Mouse (Mus musculus) liver, embryonic 16.5 days (tissue): ENCODE measurements around the gene Svop. TPM values are rescaled to one million over a fixed set of nuclear protein-coding genes. Genes with fewer than 3 reads are reported as not detected.

Experiments
- ATAC-seq: fragments of 200-750 bp; cut with Nextera tagmentation; 2 replicates; pipeline ENCODE4 v1.8.0; 2017; ENCODE audit warnings: low read depth, mild to moderate bottlenecking, moderate number of reproducible peaks, moderate library complexity
- H3K27ac ChIP-seq: fragments of 300-500 bp; sonication (generic); 2 replicates; pipeline ENCODE4 v1.5.1; 2014; ENCODE audit warnings: mild to moderate bottlenecking, low read length
- H3K27me3 ChIP-seq: fragments of 300-500 bp; sonication (generic); 2 replicates; pipeline ENCODE4 v1.6.1; 2014; ENCODE audit warnings: low read depth, low read length, mixed read lengths; ENCODE audit not compliant: control insufficient read depth, insufficient read depth
- H3K36me3 ChIP-seq: fragments of 300-500 bp; sonication (generic); 2 replicates; pipeline ENCODE4 v1.6.1; 2014; ENCODE audit warnings: mild to moderate bottlenecking; ENCODE audit not compliant: control insufficient read depth, insufficient read depth
- H3K4me1 ChIP-seq: fragments of 300-500 bp; sonication (generic); 2 replicates; pipeline ENCODE4 v1.6.1; 2014; ENCODE audit warnings: low read depth, low read length, mixed read lengths; ENCODE audit not compliant: control insufficient read depth
- H3K4me2 ChIP-seq: fragments of 300-500 bp; sonication (generic); 2 replicates; pipeline ENCODE4 v1.6.1; 2014; ENCODE audit warnings: low read depth, low read length, mixed read lengths
- H3K4me3 ChIP-seq: fragments of 300-500 bp; sonication (generic); 2 replicates; pipeline ENCODE4 v1.5.1; 2014; ENCODE audit warnings: low read depth, mild to moderate bottlenecking, low read length
- H3K9ac ChIP-seq: fragments of 300-500 bp; sonication (generic); 2 replicates; pipeline ENCODE4 v1.6.1; 2014; ENCODE audit warnings: low read depth, low read length
- H3K9me3 ChIP-seq: fragments of 300-500 bp; sonication (generic); replicated peaks from 2 replicates; pipeline ENCODE4 v1.6.1; 2016; ENCODE audit warnings: low read length; ENCODE audit not compliant: control insufficient read depth
- WGBS: fragments of 180-500 bp; shearing (Covaris S2); extraction: QIAGEN DNeasy Blood & Tissue Kit; methylation state at CpG from one replicate; pipeline ENCODE4 v1.1.7; 2014; ENCODE audit not compliant: insufficient replicate concordance; 5-methylcytosine and 5-hydroxymethylcytosine counted together
- polyA plus RNA-seq: library from polyadenylated mRNA; unstranded; fragments of >200 nt; fragmentation: Nextera tagmentation; extraction: Ambion mirVana; gene quantifications from 2 replicates; pipeline ENCODE4 v1.2.1, GENCODE M21; 2015

Gene Svop
- polyA plus RNA-seq, 1 experiment from 2014 or later, result 0.05 TPM

- H3K4me2 ChIP-seq, result no peak overlapping the region
- peaks cover 8% of the 10 kb centered on the region for H3K27me3 ChIP-seq
- H3K9ac ChIP-seq, result no peak overlapping the region
- H3K27ac ChIP-seq, result no peak overlapping the region
- H3K36me3 ChIP-seq, result no peaks in the 10 kb centered on the region
- no peak overlapping the region for H3K4me3 ChIP-seq
- 47% methylated on average over 12 of the region's 12 CpGs for WGBS
- no peak for ATAC-seq
- H3K4me1 ChIP-seq, result no peaks in the 10 kb centered on the region
- H3K9me3 ChIP-seq, result no peaks in the 10 kb centered on the region
These were observed 3.4 kb downstream of the Svop start for GRCm38 (mm10) chr5:114087875-114088480.

GRCm38 (mm10) chr5:114085501-114085900 is 5.9 kb downstream of the Svop start:
- Histone ChIP-seq H3K4me1 (no peaks in the 10 kb centered on the region), H3K9ac (no peak overlapping the region), H3K27me3 (no peaks in the 10 kb centered on the region), H3K36me3 (no peaks in the 10 kb centered on the region), H3K4me2 (no peak overlapping the region), H3K4me3 (no peak overlapping the region), H3K27ac (no peak overlapping the region), H3K9me3 (no peaks in the 10 kb centered on the region)
- WGBS, result 65% methylated on average over 14 of the region's 14 CpGs
- ATAC-seq, result no peak

GRCm38 (mm10) chr5:114077009-114077408 is 14.4 kb downstream of the Svop start:
- no peak overlapping the region for H3K4me2 ChIP-seq
- H3K9me3 ChIP-seq, result no peaks in the 10 kb centered on the region
- no peak for ATAC-seq
- H3K36me3 ChIP-seq, result no peaks in the 10 kb centered on the region
- 71% methylated on average over 8 of the region's 8 CpGs for WGBS
- H3K27me3 ChIP-seq, result no peaks in the 10 kb centered on the region
- no peaks in the 10 kb centered on the region for H3K4me1 ChIP-seq
- no peak overlapping the region for H3K4me3 ChIP-seq
- H3K27ac ChIP-seq, result no peak overlapping the region
- no peak overlapping the region for H3K9ac ChIP-seq

DNA sequence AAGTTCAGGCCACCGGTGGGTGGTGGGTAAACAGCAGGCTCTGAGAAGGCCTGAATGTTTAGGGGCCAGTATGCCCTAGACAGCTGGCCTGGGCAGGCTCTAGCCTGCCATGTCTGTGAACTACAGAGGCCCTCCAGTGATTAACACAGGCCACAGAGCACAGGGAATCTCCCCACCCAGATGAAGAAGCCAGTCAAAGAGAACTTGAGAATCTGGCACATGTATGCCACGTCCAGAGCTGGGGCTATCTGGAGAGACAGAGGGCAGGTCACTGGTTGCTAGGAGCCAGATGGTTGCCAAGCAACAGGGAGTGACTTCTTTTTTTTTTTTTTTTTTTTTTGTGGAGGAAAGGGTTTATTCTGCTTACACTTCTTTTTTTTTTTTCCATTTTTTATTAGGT is 19.1 kb downstream of the Svop start:
- H3K9ac ChIP-seq, result no peak overlapping the region
- no peaks in the 10 kb centered on the region for H3K4me1 ChIP-seq
- no peak overlapping the region for H3K27ac ChIP-seq
- H3K4me3 ChIP-seq, result no peak overlapping the region
- H3K4me2 ChIP-seq, result no peak overlapping the region
- H3K36me3 ChIP-seq, result no peaks in the 10 kb centered on the region
- H3K27me3 ChIP-seq, result no peaks in the 10 kb centered on the region
- no peak for ATAC-seq
- no peaks in the 10 kb centered on the region for H3K9me3 ChIP-seq
- WGBS, result 38% methylated on average over 2 of the region's 2 CpGs

GRCm38 (mm10) chr5:114070858-114071257 is 20.5 kb downstream of the Svop start:
- no peak overlapping the region for H3K4me3 ChIP-seq
- no peak overlapping the region for H3K27ac ChIP-seq
- ATAC-seq, result no peak
- H3K9me3 ChIP-seq, result no peaks in the 10 kb centered on the region
- no peaks in the 10 kb centered on the region for H3K36me3 ChIP-seq
- 72% methylated on average over 4 of the region's 4 CpGs for WGBS
- no peaks in the 10 kb centered on the region for H3K4me1 ChIP-seq
- no peaks in the 10 kb centered on the region for H3K27me3 ChIP-seq
- H3K9ac ChIP-seq, result no peak overlapping the region
- no peak overlapping the region for H3K4me2 ChIP-seq

DNA sequence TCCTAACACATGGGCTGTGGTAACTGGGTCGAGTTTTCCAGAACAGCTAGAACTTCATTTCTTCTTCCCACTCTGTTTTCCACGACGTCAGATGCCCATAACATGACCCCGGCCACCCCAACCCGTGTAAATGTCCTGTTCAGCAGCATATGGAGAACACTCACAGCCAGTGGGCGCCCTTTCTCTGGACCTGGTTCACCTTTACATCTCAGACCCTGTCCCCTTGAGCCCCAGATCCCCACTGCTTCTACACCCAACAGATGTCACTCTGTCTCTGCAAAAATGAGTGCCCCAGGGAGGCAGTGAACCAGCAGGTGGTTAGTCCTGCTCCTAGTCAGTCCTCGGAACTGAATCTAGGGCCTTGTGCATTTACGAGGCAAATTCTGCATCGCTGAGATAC is 23.4 kb downstream of the Svop start:
- H3K27ac ChIP-seq, result no peak overlapping the region
- WGBS, result 49% methylated on average over 9 of the region's 9 CpGs
- no peaks in the 10 kb centered on the region for H3K36me3 ChIP-seq
- ATAC-seq, result no peak
- H3K9ac ChIP-seq, result no peak overlapping the region
- H3K4me1 ChIP-seq, result no peaks in the 10 kb centered on the region
- no peak overlapping the region for H3K4me2 ChIP-seq
- H3K9me3 ChIP-seq, result no peaks in the 10 kb centered on the region
- H3K27me3 ChIP-seq, result no peaks in the 10 kb centered on the region
- H3K4me3 ChIP-seq, result no peak overlapping the region

DNA sequence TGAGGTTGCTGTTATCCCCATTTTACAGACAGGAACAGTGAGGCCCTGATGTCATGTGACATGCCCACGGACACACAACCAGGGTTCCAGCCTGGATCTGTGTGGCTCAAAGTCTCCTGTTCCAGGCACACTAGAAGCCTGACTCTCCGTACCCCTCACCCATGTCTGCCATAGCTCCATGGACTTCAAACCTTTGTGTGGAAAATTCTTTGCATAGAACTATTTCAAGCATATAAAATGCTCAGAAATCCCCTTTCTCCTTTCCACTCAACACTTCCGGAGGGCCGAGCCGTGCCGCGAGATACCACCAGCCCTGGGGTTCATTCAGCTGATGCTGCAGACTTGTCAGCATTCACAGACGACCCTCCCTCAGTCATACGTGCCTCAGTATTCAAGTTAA is 23.8 kb downstream of the Svop start:
- no peaks in the 10 kb centered on the region for H3K9me3 ChIP-seq
- no peak overlapping the region for H3K9ac ChIP-seq
- no peaks in the 10 kb centered on the region for H3K36me3 ChIP-seq
- WGBS, result 70% methylated on average over 9 of the region's 9 CpGs
- H3K4me3 ChIP-seq, result no peak overlapping the region
- H3K27me3 ChIP-seq, result no peaks in the 10 kb centered on the region
- no peaks in the 10 kb centered on the region for H3K4me1 ChIP-seq
- no peak overlapping the region for H3K27ac ChIP-seq
- no peak overlapping the region for H3K4me2 ChIP-seq
- no peak for ATAC-seq

DNA sequence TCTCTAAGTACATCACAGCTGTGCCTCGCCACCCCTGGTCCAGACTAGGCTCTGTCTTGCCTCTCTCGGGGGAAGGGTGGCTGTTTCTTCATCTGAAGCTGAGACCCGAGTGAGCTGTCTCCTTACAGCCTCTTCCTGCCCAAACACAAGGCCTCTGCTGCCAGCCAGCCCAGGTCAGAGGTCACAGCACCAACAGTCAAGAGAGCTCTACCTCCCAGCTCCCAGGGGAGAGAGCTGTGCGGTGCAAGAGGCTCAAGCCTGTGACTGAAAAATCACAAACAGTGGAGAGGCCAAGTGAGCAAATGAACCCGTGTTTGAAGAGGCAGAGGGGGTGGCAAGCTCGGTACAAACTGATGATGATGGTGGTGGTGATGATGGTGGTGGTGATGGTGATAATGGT is 24.8 kb downstream of the Svop start:
- Histone ChIP-seq H3K4me2 (no peak overlapping the region), H3K4me3 (no peak overlapping the region), H3K36me3 (no peaks in the 10 kb centered on the region), H3K27ac (no peak overlapping the region), H3K9me3 (no peaks in the 10 kb centered on the region), H3K27me3 (no peaks in the 10 kb centered on the region), H3K4me1 (no peaks in the 10 kb centered on the region), H3K9ac (no peak overlapping the region)
- 33% methylated on average over 6 of the region's 6 CpGs for WGBS
- no peak for ATAC-seq

- 81% methylated on average over 6 of the region's 6 CpGs for WGBS
- Histone ChIP-seq H3K27ac (no peak within 1 kb of the TSS), H3K4me1 (no peaks in the 10 kb centered on the region), H3K4me3 (no peak within 1 kb of the TSS), H3K36me3 (no peaks in the 10 kb centered on the region), H3K9ac (no peak within 1 kb of the TSS), H3K9me3 (no peaks in the 10 kb centered on the region), H3K4me2 (no peak within 1 kb of the TSS), H3K27me3 (no peaks in the 10 kb centered on the region)
- no peak for ATAC-seq
These were observed 26.2 kb downstream of the Svop start, which contains the start of gene Usp30 for GRCm38 (mm10) chr5:114065161-114065560. Gene Usp30 (plus strand): TSS chr5:114065461.
